Mouse (Mus musculus) cerebellum, adult (tissue): ENCODE measurements around the gene Hsd3b1.
"Not testable (repeated sequence)": the region's sequence is repeated elsewhere in the genome, so short reads cannot be mapped to it uniquely, and the experiment has no call there.

Source experiments
- ATAC-seq: cut with Nextera tagmentation; 2 replicates; pipeline ENCODE4 v1.9.2; 2017; ENCODE audit warnings: mild to moderate bottlenecking, moderate library complexity, mixed read lengths; ENCODE audit not compliant: insufficient number of reproducible peaks, low FRiP score, low TSS enrichment

The Hsd3b1 gene

GRCm38 (mm10) chr3:98859576-98859975 lies at the start of gene Hsd3b1:
Gene Hsd3b1 (minus strand): TSS chr3:98859794.
- no peak for ATAC-seq

GRCm38 (mm10) chr3:98897606-98898005 lies 38.0 kb upstream of the Hsd3b1 start:
- no peak for ATAC-seq

- no peak for ATAC-seq
These were observed 35.5 kb upstream of the Hsd3b1 start for GRCm38 (mm10) chr3:98895071-98895601.

DNA sequence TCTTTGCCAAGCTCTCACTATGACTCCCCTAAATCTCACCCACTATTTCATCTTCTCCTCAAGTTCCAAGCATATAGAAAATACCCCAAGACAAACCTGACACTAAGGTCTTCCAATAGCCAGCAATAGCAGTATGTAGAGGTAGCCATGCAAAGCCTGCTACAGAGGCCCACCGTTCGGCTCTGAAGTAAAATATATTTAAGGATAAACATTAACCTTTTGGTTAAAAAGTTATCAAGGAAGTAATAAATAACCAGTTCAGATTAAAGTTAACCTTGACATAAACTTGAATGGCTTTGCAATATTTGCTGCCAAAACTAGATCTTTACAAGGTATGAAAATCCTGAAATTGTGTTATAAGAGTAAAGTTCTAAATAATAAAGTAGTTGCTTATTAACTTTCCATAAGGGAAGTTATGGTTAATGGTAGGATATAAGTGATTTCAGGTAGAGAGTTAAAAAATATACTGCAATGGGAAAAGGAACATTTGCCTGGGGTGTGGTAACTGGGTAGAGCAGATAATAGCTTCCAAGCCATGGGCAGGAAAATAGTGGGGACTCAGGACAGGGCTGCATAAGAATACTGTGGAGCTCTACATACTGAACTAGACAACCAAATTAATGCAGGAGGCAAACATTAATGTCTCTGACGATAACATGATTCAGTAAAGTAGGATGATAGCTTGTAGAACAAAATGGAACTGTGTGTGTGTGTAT lies 33.6 kb upstream of the Hsd3b1 start, which contains the start of gene Hao2:
Gene Hao2 (minus strand): TSS at position 183 of the 716 bp plus-strand sequence.
- ATAC-seq: no peak

- no peak for ATAC-seq
These were observed 30.8 kb upstream of the Hsd3b1 start for GRCm38 (mm10) chr3:98890430-98890829.

GRCm38 (mm10) chr3:98888206-98888605 lies 28.6 kb upstream of the Hsd3b1 start:
- ATAC-seq: no peak

- ATAC-seq: no peak
These were observed 21.2 kb upstream of the Hsd3b1 start for GRCm38 (mm10) chr3:98880831-98881230.

DNA sequence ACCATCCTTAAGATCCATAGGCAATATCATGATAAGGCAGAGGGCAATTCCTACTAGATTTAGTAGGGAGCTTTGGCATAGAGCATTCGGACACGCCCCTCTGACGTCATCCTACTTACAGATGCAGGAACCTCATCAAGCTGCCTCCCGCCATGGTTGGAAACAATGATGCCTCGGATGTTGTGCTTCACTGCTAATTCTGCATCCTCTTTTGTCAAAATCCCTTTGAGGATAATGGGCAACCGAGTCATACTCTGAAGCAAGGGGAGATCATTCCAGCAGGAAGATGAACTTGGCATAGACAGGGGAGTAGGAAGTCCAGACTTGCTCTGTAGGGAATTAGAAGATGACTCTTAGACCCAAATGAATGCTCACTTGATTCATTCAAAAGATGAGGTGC lies 20.6 kb upstream of the Hsd3b1 start:
- ATAC-seq: no peak

DNA sequence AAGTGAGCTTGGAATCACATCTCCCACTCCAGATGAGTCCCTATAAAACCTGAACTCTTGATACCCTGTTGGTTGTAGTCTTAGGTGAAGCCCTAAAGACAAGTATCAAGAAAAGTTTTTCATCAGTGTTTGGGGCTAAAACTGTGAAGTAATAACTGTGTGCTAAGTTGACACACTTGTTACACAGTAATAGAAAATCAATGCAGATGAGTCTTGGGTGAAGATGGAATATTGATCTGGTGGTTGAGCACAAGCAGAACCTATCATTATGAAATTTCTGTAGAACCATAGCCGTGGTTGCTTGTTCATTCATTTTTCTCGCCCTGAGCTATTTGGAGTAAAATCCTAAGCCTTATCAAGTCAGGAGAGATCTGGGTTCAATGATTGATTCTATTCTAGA lies 8.6 kb upstream of the Hsd3b1 start:
- ATAC-seq: no peak

DNA sequence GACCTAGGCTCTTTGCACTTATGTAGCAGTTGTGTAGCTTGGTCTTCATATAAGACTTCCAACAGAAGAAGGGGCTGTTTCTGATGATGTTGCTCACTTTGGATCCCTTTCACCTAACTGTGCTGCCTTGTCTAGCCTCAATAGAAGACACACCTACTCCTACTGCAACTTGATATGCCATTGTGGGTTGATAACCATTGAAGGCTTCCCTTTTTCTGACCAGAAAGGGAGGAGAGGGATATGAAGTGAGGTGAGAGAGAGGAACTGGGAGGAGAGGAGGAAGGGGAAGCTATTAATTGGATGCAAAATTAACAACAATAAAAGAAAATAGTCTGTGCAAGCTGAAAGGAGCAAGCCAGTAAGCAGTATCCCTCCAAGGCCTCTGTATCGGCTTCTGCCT lies 3.2 kb upstream of the Hsd3b1 start:
- ATAC-seq: no peak

GRCm38 (mm10) chr3:98858051-98858450 lies 1.5 kb downstream of the Hsd3b1 start:
- no peak for ATAC-seq

GRCm38 (mm10) chr3:98856892-98857291 lies 2.7 kb downstream of the Hsd3b1 start:
- ATAC-seq: no peak

GRCm38 (mm10) chr3:98855160-98855559 lies 4.4 kb downstream of the Hsd3b1 start:
- no peak for ATAC-seq

- ATAC-seq: no peak
These were observed 5.9 kb downstream of the Hsd3b1 start for GRCm38 (mm10) chr3:98853685-98854084.

- no peak for ATAC-seq
These were observed 6.5 kb downstream of the Hsd3b1 start for GRCm38 (mm10) chr3:98853051-98853450.

- no peak for ATAC-seq
These were observed 7.0 kb downstream of the Hsd3b1 start for GRCm38 (mm10) chr3:98852631-98853030.

GRCm38 (mm10) chr3:98851853-98852252 lies 7.7 kb downstream of the Hsd3b1 start:
- no peak for ATAC-seq

- ATAC-seq: no peak
These were observed 9.3 kb downstream of the Hsd3b1 start for GRCm38 (mm10) chr3:98850262-98850661.

- ATAC-seq: no peak
These were observed 10.7 kb downstream of the Hsd3b1 start for GRCm38 (mm10) chr3:98848898-98849297.

DNA sequence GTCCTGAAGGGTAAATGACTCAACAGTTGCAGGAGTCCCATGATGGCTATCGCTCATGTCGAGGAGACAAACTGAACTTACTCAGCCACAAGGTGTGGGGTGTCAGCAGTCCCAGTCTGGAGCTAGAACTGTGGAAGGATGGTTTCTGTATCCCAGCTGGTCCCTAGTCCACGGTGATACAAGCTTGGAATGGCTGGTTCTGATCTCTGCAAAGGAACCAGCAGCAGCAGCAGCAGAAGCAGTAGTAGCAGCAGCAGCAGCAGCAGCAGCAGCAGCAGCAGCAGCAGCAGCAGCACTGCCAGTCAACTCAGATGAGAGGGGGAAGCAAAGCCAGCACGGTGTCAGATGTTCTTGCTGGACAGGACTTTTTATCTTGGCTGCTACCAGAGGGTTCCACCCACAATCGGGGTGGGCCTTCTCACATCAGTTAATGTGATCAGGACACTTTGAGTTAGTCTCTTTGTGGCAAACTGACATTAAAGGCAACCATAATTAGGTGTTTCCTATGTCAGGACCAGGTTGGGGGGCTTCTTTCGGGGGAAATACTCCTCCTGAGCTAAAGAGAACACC lies 45.4 kb downstream of the Hsd3b1 start, which contains the start of gene Hsd3b6:
Gene Hsd3b6 (minus strand): TSS at position 343 of the 570 bp plus-strand sequence.
- no peak for ATAC-seq

DNA sequence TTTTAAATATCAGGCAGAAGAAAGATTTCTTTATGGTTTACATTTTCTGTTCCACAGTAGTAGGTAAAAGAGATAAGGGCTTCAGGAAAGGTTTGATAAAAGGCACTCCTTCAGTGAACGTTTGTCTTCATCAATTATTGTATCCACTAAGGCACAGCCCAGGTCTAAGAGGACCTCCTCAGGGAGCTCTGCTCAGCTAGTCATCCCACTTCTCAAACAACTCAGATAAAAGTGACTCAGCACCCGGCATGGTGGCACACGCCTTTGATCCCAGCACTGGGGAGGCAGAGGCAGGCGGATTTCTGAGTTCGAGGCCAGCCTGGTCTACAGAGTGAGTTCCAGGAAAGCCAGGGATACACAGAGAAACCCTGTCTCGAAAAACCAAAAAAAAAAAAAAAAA lies 46.9 kb downstream of the Hsd3b1 start:
- not testable (repeated sequence) for ATAC-seq

- not testable (repeated sequence) for ATAC-seq
These were observed 54.6 kb downstream of the Hsd3b1 start for GRCm38 (mm10) chr3:98805032-98805431.
